Mouse (Mus musculus): Measurements from ENCODE around the gene Lnx1.

GRCm38 (mm10) chr5:74688822-74689221, 13.9 kb downstream of the Lnx1 start:
- TF ChIP-seq CTCF (conservative IDR thresholded peaks at IDR 0.05; ENCODE audit: low read length): no peak
- no peak for TF ChIP-seq NANOG (IDR thresholded peaks at IDR 0.05; ENCODE audit: borderline replicate concordance, low read length)
- no peak for TF ChIP-seq POU5F1 (IDR thresholded peaks at IDR 0.05; ENCODE audit: borderline replicate concordance, low read length)

Data from E14TG2a.4 (cell line).